Mouse (Mus musculus) thymus, postnatal 36 days (tissue): ENCODE data around the gene Ccn6.
"Not testable (repeated sequence)": the region's sequence is repeated elsewhere in the genome, so short reads cannot be mapped to it uniquely, and the experiment has no call there.

ENCODE experiments used
- DNase-seq, 2 experiments: peaks; one replicate each; pipeline ENCODE4 v3.0.0; 2022; ENCODE audit warnings: mixed read lengths in 2 of 2

Gene Ccn6

GRCm38 (mm10) chr10:39163694-39164093 lies at the start of gene Ccn6:
Gene Ccn6, minus strand, starts transcription at chr10:39163794.
- DNase-seq = no peak

DNA sequence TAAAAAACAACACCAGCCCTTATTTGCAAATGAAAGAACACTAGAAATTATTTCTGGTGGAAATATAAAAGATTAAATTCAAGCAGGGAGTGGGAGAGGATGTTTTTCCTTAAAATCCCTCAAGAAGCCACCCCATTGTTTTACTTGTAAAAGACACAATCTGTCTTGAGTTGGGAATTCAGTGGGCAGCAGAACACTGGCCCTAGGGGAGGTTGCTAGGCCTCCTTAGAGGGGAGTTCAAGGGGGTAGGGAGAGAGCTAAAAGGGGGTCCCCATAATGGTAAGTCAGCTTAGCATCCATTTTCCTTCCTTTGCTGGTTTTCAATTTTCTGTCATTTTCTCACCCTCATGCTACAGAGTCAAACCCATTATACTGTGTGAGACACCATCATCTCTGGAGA lies 46.4 kb upstream of the Ccn6 start:
- DNase-seq = no peak

GRCm38 (mm10) chr10:39209161-39210025 lies 45.8 kb upstream of the Ccn6 start:
- DNase-seq = no peak

- no peak for DNase-seq
Observed at GRCm38 (mm10) chr10:39208712-39209111, 45.1 kb upstream of the Ccn6 start.

- no peak for DNase-seq
Observed at GRCm38 (mm10) chr10:39207310-39207855, 43.8 kb upstream of the Ccn6 start.

DNA sequence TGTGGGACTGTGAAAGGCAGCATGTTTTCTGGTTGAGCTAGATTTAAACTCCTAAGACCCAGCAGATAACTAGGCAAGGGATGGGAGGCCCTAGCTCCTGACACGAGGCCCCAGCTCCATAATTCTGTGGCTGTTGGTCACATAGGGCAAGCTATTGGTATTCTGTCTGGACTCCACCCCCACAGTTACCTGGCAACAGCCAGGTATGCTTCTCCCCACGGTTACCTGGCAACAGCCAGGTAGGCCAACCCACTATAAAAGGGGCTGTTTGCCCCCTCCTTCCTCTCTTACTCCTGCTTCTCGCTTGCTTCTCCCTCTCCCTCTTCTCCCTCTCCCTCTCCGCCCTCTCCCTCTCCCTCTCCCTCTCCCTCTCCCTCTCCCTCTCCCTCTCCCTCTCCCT lies 38.9 kb upstream of the Ccn6 start:
- DNase-seq = no peak

GRCm38 (mm10) chr10:39198216-39198615 lies 34.6 kb upstream of the Ccn6 start:
- DNase-seq = not testable (repeated sequence)

DNA sequence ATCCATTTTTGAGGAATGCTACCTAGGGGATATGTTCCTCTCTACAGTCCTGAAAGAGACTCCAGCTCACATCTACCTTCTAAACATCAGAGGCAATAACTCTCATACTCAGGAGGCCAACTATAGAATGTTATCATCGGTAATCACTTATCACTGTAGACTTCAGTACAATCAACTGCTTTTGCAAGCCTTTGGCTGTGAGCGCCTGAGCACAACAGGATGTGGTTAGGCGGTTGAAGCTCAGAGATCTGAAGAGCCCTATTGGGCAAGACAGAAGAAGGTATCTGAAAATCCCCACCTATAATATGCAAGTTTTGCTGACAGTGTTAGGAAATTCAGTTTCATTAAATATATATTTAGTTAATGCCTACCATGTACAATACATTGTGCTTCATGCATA lies 29.1 kb upstream of the Ccn6 start:
- DNase-seq = peak; percentile 65 to 84

GRCm38 (mm10) chr10:39185545-39185906 lies 21.9 kb upstream of the Ccn6 start:
- no peak for DNase-seq

GRCm38 (mm10) chr10:39184864-39185544 lies 21.4 kb upstream of the Ccn6 start:
- DNase-seq = no peak

- no peak for DNase-seq
Observed at GRCm38 (mm10) chr10:39176981-39177380, 13.4 kb upstream of the Ccn6 start.

GRCm38 (mm10) chr10:39173077-39173476 lies 9.5 kb upstream of the Ccn6 start:
- DNase-seq = no peak

GRCm38 (mm10) chr10:39172540-39172931 lies 8.9 kb upstream of the Ccn6 start:
- DNase-seq = no peak

- peak; percentile 89 to 90 for DNase-seq
Observed at GRCm38 (mm10) chr10:39171603-39172539, 8.3 kb upstream of the Ccn6 start.

DNA sequence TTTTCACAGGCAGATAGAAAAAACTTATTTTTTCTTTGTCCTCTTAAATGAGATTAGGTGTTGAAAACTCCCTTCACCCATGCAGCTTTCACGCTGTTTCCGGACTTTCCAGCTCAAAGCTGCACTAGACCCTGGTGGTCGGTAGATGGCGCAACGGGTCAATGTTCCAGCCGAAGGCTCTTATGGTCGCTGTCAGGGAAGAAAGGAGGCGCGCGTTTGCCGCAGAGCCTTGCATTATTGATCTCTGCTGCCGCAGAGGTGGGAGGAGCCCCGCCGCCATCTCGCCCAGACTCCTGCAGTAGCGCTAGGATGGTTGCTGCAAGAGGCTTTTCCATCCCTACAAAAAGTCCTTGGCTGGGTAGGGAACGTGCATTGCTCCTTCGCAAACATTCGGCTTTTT lies 7.5 kb upstream of the Ccn6 start:
- peak; percentile 94 for DNase-seq

- DNase-seq = peak in 1 of 2 experiments; percentile 49
Observed at GRCm38 (mm10) chr10:39170706-39171105, 7.1 kb upstream of the Ccn6 start.

DNA sequence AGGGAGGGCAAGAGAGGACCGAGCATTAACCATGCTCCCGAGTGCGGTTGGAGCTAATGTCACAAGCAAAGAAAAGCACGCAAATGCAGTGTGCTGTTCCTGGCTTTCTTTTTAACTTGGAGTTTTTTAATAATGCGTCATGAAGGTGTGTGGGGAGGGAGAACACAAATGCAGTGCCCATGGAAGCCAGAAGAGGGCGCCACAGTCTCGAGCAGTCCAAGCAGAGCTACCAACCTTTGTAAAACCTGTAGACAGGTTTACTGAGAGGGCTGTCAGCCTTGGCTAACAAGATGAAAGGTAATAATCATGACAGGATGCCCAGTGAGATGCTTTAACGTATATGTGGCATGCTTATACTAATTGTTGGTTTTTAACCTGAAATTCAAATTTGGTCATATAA lies 6.6 kb upstream of the Ccn6 start:
- peak; percentile 80 to 83 for DNase-seq

DNA sequence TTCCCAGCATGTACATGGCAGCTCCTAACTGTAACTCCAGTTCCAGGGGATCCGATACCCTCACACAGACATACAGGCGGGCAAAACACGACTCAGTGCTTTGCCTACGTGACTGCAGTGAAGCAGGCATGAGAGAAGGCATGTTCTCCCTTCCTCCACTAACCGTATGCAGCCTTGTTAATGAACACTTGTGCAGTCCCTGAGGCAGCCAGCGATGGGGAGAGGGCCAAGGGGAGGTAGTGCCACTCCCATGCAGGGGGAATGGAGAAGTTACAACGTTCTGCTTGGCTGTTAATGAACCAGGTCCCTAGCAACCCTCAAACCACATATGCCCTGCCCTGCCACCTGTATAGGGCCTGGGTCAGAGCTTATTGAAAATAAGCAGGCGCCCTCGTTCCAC lies 6.0 kb upstream of the Ccn6 start:
- no peak for DNase-seq

GRCm38 (mm10) chr10:39167611-39168010 lies 4.0 kb upstream of the Ccn6 start:
- no peak for DNase-seq

GRCm38 (mm10) chr10:39165632-39166115 lies 2.1 kb upstream of the Ccn6 start:
- DNase-seq = no peak

DNA sequence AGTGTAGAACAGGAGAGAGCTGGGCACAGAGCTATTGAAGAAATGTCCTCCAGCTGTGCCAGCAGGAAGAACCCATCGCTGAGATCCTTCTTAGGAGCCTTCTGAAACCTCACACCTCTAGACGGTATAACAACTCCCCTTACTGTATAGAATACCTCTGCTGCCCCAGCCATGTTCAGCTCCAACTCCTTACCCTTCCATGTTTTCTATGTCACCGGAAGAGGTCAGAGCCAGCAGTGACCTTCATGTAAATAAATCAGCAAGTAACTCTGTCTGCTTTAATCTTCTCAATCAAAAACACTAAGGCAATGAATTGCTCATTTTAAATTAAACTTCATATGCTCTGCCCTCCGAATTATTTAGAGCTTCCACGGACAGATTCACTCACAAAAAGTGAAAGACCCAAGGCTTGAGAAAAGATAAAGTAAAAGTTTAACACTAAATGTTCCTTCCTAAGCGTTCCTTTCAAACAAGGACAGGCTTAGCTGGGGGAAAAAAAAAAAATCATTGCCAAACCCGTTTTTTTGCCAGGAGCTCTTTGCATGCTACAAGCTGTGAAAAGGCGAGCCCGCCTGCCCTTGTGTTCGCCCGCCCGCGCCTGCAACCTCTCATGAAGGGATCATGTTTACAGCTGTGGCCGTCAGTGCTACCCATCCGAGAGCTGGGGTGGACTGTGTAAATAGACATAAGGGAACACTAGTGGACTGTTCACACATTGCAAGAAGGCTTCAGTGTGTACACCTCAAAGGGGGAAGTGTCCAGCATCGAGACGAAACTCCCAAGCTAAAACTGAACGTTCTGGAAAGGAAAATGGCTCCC lies 719 bp downstream of the Ccn6 start:
- DNase-seq = no peak

DNA sequence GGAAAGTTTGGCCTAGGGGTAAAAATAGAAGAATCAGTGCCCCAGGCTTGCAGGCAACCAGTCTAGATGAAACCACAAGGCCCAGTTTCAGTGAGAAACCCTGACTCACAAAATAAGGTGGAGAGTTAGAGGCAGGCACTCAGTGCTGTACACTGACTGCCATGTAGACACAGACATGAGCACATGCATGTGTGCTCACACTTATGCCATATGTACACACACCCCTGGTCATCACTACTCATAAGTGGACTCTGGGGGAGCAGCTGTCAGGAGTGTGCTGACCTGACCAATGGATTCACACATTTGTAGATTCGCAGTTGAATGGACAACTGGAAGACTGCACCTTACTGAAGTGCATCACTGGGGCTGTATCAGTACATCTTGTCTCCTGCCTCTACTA lies 2.2 kb downstream of the Ccn6 start:
- no peak for DNase-seq
